Mouse (Mus musculus) cerebellum, adult 2 months (tissue): ENCODE data around the gene Abca17. TPM values are rescaled to one million over a fixed set of nuclear protein-coding genes. Genes with fewer than 3 reads are reported as not detected.

Experiments used
- DNase-seq, 2 experiments: peaks; one replicate each; pipeline ENCODE4 v3.0.0; 2021
- H3K27ac ChIP-seq: fragments of 200-500 bp; 2 replicates; pipeline ENCODE4 v1.5.1; 2012; ENCODE audit warnings: low read length, control low read depth, inconsistent platforms; ENCODE audit not compliant: insufficient read depth
- H3K27me3 ChIP-seq: fragments of 200-500 bp; 2 replicates; pipeline ENCODE4 v1.6.1; 2012; ENCODE audit warnings: inconsistent platforms, mild to moderate bottlenecking, low read length, moderate library complexity; ENCODE audit not compliant: control insufficient read depth, insufficient read depth
- H3K4me1 ChIP-seq: fragments of 200-500 bp; 2 replicates; pipeline ENCODE4 v1.6.1; 2011; ENCODE audit warnings: low read length; ENCODE audit not compliant: control insufficient read depth, insufficient read depth
- H3K4me3 ChIP-seq: fragments of 200-500 bp; replicated peaks from 2 replicates; pipeline ENCODE3; 2011; ENCODE audit warnings: mild to moderate bottlenecking, low read depth, low read length, control low read depth; ENCODE audit not compliant: insufficient read depth
- CTCF ChIP-seq: fragments of 200-500 bp; IDR thresholded peaks from 2 replicates; pipeline ENCODE4 v1.5.1; 2011; ENCODE audit warnings: low read depth, mild to moderate bottlenecking, control low read depth, low read length, moderate library complexity, borderline replicate concordance; ENCODE audit not compliant: insufficient read depth
- POLR2A ChIP-seq: fragments of 200-500 bp; IDR thresholded peaks from 2 replicates; pipeline ENCODE4 v1.6.1; 2011; ENCODE audit warnings: low read length, control low read depth, borderline replicate concordance; ENCODE audit not compliant: insufficient read depth
- WGBS: fragments of 180-500 bp; shearing (Covaris S2); methylation state at CpG from one replicate; pipeline ENCODE4 v1.1.7; 2018; 5-methylcytosine and 5-hydroxymethylcytosine counted together
- polyA plus RNA-seq: library from polyadenylated mRNA; depleted of rRNA; stranded (reverse); fragments of >200 nt; gene quantifications from 2 replicates; pipeline ENCODE4 v1.2.3, GENCODE M21; 2012; rRNA removed

The Abca17 gene
- polyA plus RNA-seq = 0.22 and 0.31 TPM in 2 replicates

DNA sequence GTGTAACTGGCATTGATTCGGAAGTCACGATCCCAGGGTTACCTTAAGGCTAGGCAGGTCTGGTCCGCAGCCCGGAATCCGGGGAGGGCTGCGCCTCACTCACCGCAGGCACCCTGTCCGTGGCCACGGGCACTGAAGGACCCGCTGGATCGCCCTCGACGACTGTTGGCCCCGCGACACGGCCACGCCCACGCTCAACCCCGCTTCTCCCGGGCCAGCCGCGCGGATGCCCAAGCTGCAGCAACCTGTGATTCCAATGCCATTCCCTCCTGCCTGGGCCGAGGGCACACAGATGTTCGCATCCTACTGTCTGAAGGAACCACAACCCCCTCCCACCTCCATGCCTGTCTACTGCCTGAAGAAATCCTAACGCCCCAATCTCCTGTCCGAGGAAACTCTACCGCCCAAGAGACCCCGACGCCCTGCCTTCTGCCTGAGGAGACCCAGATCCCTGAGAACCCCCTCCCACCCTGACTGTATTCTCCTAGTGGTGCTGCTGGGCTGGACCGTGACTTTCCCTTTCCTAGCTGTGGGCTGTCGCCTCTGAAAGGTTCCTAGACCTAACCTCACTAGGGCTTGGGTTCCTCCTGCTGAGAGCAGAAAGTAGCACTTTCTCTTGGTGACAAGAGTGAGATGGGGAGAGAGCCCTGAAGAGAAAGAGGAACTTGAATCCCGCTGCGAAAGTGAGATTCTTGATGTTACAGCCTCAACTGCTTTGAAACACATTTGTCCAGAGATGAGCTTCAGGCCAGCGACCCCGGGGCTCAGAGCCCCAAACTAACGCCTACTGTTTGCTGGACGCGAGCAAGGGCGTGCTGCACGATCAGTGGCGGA is at the start of gene Abca17:
Gene Abca17 (minus strand): TSS at position 143 of the 834 bp plus-strand sequence.
- 3% methylated on average over 42 of the region's 42 CpGs for WGBS
- no peak for TF ChIP-seq CTCF
- TF ChIP-seq POLR2A = no peak
- peak within 1 kb of the TSS; percentile 74 for H3K4me3 ChIP-seq
- H3K27ac ChIP-seq = peak within 1 kb of the TSS; percentile 72; the same call in 1 of the 2 replicates
- no peaks in the 10 kb centered on the region for H3K27me3 ChIP-seq
- peak; percentile 39 to 47 for DNase-seq
- peaks cover 12% of the 10 kb centered on the region for H3K4me1 ChIP-seq

DNA sequence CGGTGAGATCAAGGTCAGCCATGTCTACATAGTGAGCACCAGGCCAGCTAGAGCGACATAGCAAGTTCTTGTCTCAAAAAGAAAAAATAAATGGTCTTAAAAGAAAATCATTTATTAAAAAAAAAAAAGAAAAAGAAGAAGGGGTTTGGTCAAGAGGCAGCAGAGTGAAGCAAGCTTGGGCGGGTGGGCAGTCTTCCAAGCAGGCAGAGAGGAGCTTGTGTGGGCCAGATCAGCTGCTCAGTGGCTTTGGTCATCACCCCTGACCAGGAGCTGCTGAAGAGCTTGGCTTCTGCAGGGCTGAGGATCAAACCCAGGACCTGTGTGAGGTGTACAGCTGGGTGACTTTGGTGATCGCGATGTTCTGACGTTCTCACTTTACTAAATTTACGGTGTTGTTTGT is 43.6 kb upstream of the Abca17 start:
- DNase-seq = no peak
- Histone ChIP-seq H3K4me3 (no peak overlapping the region), H3K4me1 (0 out of 2 replicates have a peak, but pooled peaks cover 4% of the 10 kb centered on the region), H3K27ac (no peak overlapping the region), H3K27me3 (no peaks in the 10 kb centered on the region)
- WGBS = 87% methylated on average over 7 of the region's 7 CpGs
- no peak for TF ChIP-seq POLR2A
- TF ChIP-seq CTCF = no peak

DNA sequence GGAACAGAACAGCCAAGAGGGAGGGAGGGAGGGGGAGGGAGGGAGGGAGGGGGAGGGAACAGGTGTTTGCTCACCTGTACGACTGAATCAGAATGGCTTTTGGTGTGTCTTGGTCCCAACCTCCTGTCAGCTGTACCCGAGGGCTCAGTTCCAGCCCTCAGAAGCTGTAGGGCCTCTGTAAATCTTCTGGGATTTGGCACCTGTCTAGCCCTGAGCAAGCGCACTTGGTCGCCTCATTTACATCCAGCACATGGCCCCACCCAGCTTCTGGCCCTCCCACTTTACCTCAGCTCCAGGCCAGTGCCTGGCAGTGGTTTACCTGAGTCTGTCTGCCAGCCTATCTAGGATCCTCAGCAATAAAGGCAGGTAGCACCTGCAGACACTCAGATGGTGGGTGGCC is 42.7 kb upstream of the Abca17 start:
- H3K4me3 ChIP-seq = no peak overlapping the region
- H3K27me3 ChIP-seq = no peaks in the 10 kb centered on the region
- 44% methylated on average over 4 of the region's 4 CpGs for WGBS
- 0 out of 2 replicates have a peak, but pooled peaks cover 2% of the 10 kb centered on the region for H3K4me1 ChIP-seq
- no peak for DNase-seq
- TF ChIP-seq POLR2A (no peak), CTCF (no peak)
- no peak overlapping the region for H3K27ac ChIP-seq

DNA sequence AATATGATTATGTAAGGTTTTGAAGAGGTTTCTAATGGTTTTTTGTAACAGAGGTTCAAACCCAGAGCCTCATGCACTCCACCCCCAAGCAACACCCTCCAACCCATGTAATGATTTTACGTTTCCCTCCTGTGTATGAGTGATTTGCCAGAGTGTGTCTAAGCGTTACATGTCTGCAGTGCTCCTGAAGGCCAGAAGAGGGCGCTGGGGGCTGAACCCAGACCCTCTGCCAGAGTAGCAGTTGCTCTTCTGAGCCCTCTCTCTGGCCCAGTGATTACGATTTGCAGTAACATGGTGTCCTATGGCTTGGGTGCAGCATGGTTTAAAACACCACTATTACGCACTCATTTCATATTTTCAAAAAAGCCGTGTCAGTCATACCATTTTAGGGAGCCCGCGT is 40.3 kb upstream of the Abca17 start:
- WGBS = 68% methylated on average over 8 of the region's 8 CpGs
- Histone ChIP-seq H3K4me3 (no peak overlapping the region), H3K4me1 (no peaks in the 10 kb centered on the region), H3K27ac (no peak overlapping the region), H3K27me3 (no peaks in the 10 kb centered on the region)
- TF ChIP-seq POLR2A (no peak), CTCF (peak; percentile 59)
- DNase-seq = peak in 1 of 2 experiments; percentile 38

DNA sequence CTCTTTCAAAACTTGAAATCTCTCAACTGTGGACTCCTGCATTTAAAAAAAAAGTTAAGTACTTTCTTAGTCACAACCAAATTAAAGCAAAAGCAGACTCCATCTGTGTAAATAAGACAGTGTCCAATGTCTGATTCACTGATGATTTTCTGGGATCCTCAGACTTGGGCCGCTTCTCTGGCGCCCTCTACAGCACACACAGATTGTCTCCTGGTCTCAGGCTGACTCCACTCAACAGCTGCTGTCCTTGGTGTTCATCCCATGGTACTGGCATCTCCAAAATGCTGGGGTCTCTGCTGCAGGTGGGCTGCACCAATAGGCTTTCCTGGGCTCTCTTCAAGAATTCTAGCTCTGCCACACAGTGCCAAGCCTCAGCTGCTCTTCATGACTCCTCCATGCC is 39.0 kb upstream of the Abca17 start:
- Histone ChIP-seq H3K27me3 (no peaks in the 10 kb centered on the region), H3K27ac (no peak overlapping the region), H3K4me3 (no peak overlapping the region), H3K4me1 (no peaks in the 10 kb centered on the region)
- DNase-seq = peak; percentile 60 to 66
- peak; percentile 84 for TF ChIP-seq CTCF
- no peak for TF ChIP-seq POLR2A
- 10% methylated on average over 2 of the region's 2 CpGs for WGBS

DNA sequence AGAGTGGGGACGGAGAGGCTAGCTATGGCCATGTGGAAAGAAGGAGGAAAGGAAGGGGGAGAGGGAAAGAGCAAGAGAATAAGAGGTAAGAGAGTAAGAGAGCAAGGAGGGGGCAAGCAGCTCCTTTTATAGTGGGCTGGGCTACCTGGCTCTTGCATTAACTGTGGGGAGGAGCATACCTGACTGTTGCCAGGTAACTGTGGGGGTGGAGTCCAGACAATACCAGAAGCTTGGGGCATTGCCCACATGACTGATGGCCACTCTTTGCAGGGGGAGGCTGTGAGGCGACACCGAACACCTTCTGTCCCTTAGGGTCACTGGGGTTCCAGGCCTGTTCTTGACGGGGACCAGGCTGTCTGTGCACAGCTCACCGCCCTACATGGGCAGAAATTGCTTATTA is 37.8 kb upstream of the Abca17 start:
- H3K4me1 ChIP-seq = no peaks in the 10 kb centered on the region
- TF ChIP-seq CTCF (no peak), POLR2A (no peak)
- H3K4me3 ChIP-seq = no peak overlapping the region
- no peak overlapping the region for H3K27ac ChIP-seq
- DNase-seq = no peak
- no peaks in the 10 kb centered on the region for H3K27me3 ChIP-seq
- 86% methylated on average over 5 of the region's 5 CpGs for WGBS

DNA sequence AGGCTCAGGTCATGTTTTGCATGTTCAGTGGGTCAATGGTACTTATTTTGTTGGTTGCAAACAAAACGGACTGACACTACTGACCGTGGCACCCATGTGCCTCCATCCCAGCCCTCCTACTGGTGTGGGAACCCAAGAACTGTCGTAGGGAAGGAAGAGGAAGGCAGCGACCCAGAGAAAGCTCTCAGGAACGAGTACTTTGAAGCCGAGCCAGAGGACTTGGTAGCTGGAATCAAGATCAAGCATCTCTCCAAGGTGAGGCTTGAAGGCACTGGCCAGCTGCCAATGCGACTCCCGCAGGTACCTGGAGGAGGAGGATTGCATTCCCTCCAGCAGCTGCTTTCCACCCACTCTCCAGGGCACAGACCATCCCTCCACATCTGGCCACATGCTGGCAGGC is 32.9 kb upstream of the Abca17 start:
- DNase-seq = no peak
- no peaks in the 10 kb centered on the region for H3K27me3 ChIP-seq
- no peak for TF ChIP-seq CTCF
- no peak for TF ChIP-seq POLR2A

DNA sequence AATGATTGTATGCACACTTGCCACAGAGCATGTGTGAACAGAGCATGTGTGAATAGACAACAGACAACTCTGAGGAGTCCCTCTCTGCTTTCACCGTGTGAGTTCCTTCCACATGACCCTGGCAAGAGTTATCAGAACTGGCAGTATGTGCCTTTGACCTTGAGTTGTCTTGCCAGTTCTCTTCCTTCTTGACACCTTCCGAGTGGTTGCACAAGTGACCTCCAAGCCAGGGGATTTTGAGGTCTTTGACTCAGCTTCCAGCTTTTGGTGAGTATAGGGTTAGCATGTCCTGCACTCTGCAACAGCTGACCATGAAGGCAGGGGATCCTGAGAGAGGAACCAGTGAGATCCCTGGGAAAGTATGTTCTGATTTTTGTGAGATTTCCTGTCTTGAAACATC is 27.6 kb upstream of the Abca17 start:
- no peak overlapping the region for H3K27ac ChIP-seq
- TF ChIP-seq POLR2A = no peak
- no peak for TF ChIP-seq CTCF
- WGBS = 81% methylated on average over 2 of the region's 2 CpGs
- no peak overlapping the region for H3K4me3 ChIP-seq
- no peak for DNase-seq
- H3K4me1 ChIP-seq = no peaks in the 10 kb centered on the region; the same call in 1 of the 2 replicates
- H3K27me3 ChIP-seq = no peaks in the 10 kb centered on the region

More for the DNA sequence above, 32.9 kb upstream of the Abca17 start:
- Histone ChIP-seq H3K27ac (no peak overlapping the region), H3K4me1 (no peaks in the 10 kb centered on the region), H3K4me3 (no peak overlapping the region)
- WGBS = 72% methylated on average over 8 of the region's 8 CpGs
